Mouse (Mus musculus) embryo, embryonic 9.5 days (tissue): ENCODE measurements around the gene Arhgef33.
"Not testable (repeated sequence)": the region's sequence is repeated elsewhere in the genome, so short reads cannot be mapped to it uniquely, and the experiment has no call there.

Source experiments
- DNase-seq: peaks from one replicate; pipeline ENCODE4 v3.0.0-alpha.2; 2017; ENCODE audit errors: extremely low spot score

Gene Arhgef33

GRCm38 (mm10) chr17:80307251-80307650 lies at the start of gene Arhgef33:
Gene Arhgef33 (plus strand): TSS chr17:80307407.
- no peak for DNase-seq

- no peak for DNase-seq
These were observed 40.1 kb upstream of the Arhgef33 start for GRCm38 (mm10) chr17:80267065-80267464.

- no peak for DNase-seq
These were observed 39.1 kb upstream of the Arhgef33 start for GRCm38 (mm10) chr17:80268151-80268550.

- not testable (repeated sequence) for DNase-seq
These were observed 36.6 kb upstream of the Arhgef33 start for GRCm38 (mm10) chr17:80270622-80271021.

- DNase-seq, result no peak
These were observed 29.0 kb upstream of the Arhgef33 start for GRCm38 (mm10) chr17:80278255-80278654.

GRCm38 (mm10) chr17:80279340-80280070 lies 27.7 kb upstream of the Arhgef33 start:
- DNase-seq, result no peak

- no peak for DNase-seq
These were observed 22.8 kb upstream of the Arhgef33 start for GRCm38 (mm10) chr17:80284446-80284845.

GRCm38 (mm10) chr17:80288012-80288411 lies 19.2 kb upstream of the Arhgef33 start:
- DNase-seq, result no peak

GRCm38 (mm10) chr17:80289280-80290073 lies 17.7 kb upstream of the Arhgef33 start:
- no peak for DNase-seq

GRCm38 (mm10) chr17:80290074-80290657 lies 17.0 kb upstream of the Arhgef33 start, which contains the start of the genes Morn2 and Dhx57:
Gene Morn2 (plus strand): TSS chr17:80290203.
Gene Dhx57 (minus strand): TSS chr17:80290476.
- DNase-seq, result peak; percentile 98

GRCm38 (mm10) chr17:80291148-80291547 lies 16.1 kb upstream of the Arhgef33 start:
- DNase-seq, result peak; percentile 32

- DNase-seq, result no peak
These were observed 11.9 kb upstream of the Arhgef33 start for GRCm38 (mm10) chr17:80295258-80295657.

GRCm38 (mm10) chr17:80298844-80299243 lies 8.4 kb upstream of the Arhgef33 start:
- no peak for DNase-seq

GRCm38 (mm10) chr17:80311761-80312160 lies 4.6 kb downstream of the Arhgef33 start:
- DNase-seq, result no peak

- DNase-seq, result no peak
These were observed 5.2 kb downstream of the Arhgef33 start for GRCm38 (mm10) chr17:80312405-80312804.

- DNase-seq, result no peak
These were observed 15.0 kb downstream of the Arhgef33 start for GRCm38 (mm10) chr17:80322228-80322627.

GRCm38 (mm10) chr17:80323015-80323414 lies 15.8 kb downstream of the Arhgef33 start:
- no peak for DNase-seq

- DNase-seq, result no peak
These were observed 16.5 kb downstream of the Arhgef33 start for GRCm38 (mm10) chr17:80323658-80324057.

GRCm38 (mm10) chr17:80324521-80324920 lies 17.3 kb downstream of the Arhgef33 start:
- DNase-seq, result no peak

GRCm38 (mm10) chr17:80325456-80325855 lies 18.2 kb downstream of the Arhgef33 start:
- no peak for DNase-seq

- no peak for DNase-seq
These were observed 19.2 kb downstream of the Arhgef33 start for GRCm38 (mm10) chr17:80326431-80326830.

GRCm38 (mm10) chr17:80332386-80332785 lies 25.2 kb downstream of the Arhgef33 start:
- no peak for DNase-seq
